Mouse (Mus musculus): Measurements from ENCODE around the gene Il12rb2. TPM values are rescaled to one million over a fixed set of nuclear protein-coding genes. Genes with fewer than 3 reads are reported as not detected.

Il12rb2 gene
- polyA plus RNA-seq (2012; fragmentation: generic; extraction: Trizol): not detected
- long read RNA-seq, experiment 1: 0 reads
- long read RNA-seq, experiment 2, partial matches to known transcripts: 0 of 1 reads
- long read RNA-seq, experiment 2, other reads (novel, unspliced or antisense): 1 of 1 reads

- no peaks in the 10 kb centered on the region for H3K79me2 ChIP-seq (ENCODE audit: control insufficient read depth, insufficient read depth)
- H3K36me3 ChIP-seq (ENCODE audit: control insufficient read depth, insufficient read depth): no peaks in the 10 kb centered on the region
- peaks cover 6% of the 10 kb centered on the region for H3K27me3 ChIP-seq (ENCODE audit: control insufficient read depth, insufficient read depth, insufficient read length)
- no peak within 1 kb of the TSS for H3K4me3 ChIP-seq (ENCODE audit: insufficient read depth, poor library complexity, severe bottlenecking)
- H3ac ChIP-seq (ENCODE audit: control insufficient read depth, insufficient read length, low read depth): no peak within 1 kb of the TSS
- TF ChIP-seq CEBPB (IDR thresholded peaks at IDR 0.05; ENCODE audit: low read depth) (no peak), MYOD1 (IDR thresholded peaks at IDR 0.05; ENCODE audit: control insufficient read depth, insufficient read length, low read depth) (no peak), MAX (IDR thresholded peaks at IDR 0.05) (no peak), USF1 (IDR thresholded peaks at IDR 0.05; ENCODE audit: low read depth) (no peak), CTCF (IDR thresholded peaks at IDR 0.05; ENCODE audit: control insufficient read depth, insufficient read depth, insufficient read length) (no peak), MYOG (IDR thresholded peaks at IDR 0.05; ENCODE audit: control insufficient read depth, extremely low read depth, insufficient read length) (no peak), FOSL1 (IDR thresholded peaks at IDR 0.05; ENCODE audit: insufficient read depth, low read length, poor library complexity, severe bottlenecking) (no peak)
- H3K79me3 ChIP-seq (ENCODE audit: low read depth): no peaks in the 10 kb centered on the region
Measured at GRCm38 (mm10) chr6:67375982-67376391, at the start of gene Il12rb2. Gene Il12rb2 (minus strand): TSS chr6:67376188.

- TF ChIP-seq MYOG (IDR thresholded peaks at IDR 0.05; ENCODE audit: control insufficient read depth, extremely low read depth, insufficient read length): no peak
- TF ChIP-seq MYOD1 (IDR thresholded peaks at IDR 0.05; ENCODE audit: control insufficient read depth, insufficient read length, low read depth): no peak
- no peak for TF ChIP-seq USF1 (IDR thresholded peaks at IDR 0.05; ENCODE audit: low read depth)
- no peak for TF ChIP-seq MAX (IDR thresholded peaks at IDR 0.05)
- TF ChIP-seq FOSL1 (IDR thresholded peaks at IDR 0.05; ENCODE audit: insufficient read depth, low read length, poor library complexity, severe bottlenecking): no peak
- TF ChIP-seq CEBPB (IDR thresholded peaks at IDR 0.05; ENCODE audit: low read depth): no peak
- TF ChIP-seq CTCF (IDR thresholded peaks at IDR 0.05; ENCODE audit: control insufficient read depth, insufficient read depth, insufficient read length): no peak
- Histone ChIP-seq H3K27me3 (ENCODE audit: control insufficient read depth, insufficient read depth, insufficient read length) (no peaks in the 10 kb centered on the region), H3ac (ENCODE audit: control insufficient read depth, insufficient read length, low read depth) (no peak overlapping the region), H3K36me3 (ENCODE audit: control insufficient read depth, insufficient read depth) (no peaks in the 10 kb centered on the region), H3K79me2 (ENCODE audit: control insufficient read depth, insufficient read depth) (no peaks in the 10 kb centered on the region), H3K79me3 (ENCODE audit: low read depth) (no peaks in the 10 kb centered on the region), H3K4me3 (ENCODE audit: insufficient read depth, poor library complexity, severe bottlenecking) (no peak overlapping the region)
Measured at GRCm38 (mm10) chr6:67421761-67422160, 45.8 kb upstream of the Il12rb2 start.

GRCm38 (mm10) chr6:67416557-67416956 is 40.6 kb upstream of the Il12rb2 start:
- H3K4me3 ChIP-seq (ENCODE audit: insufficient read depth, poor library complexity, severe bottlenecking): no peak overlapping the region
- TF ChIP-seq MAX (IDR thresholded peaks at IDR 0.05) (no peak), CEBPB (IDR thresholded peaks at IDR 0.05; ENCODE audit: low read depth) (no peak), CTCF (IDR thresholded peaks at IDR 0.05; ENCODE audit: control insufficient read depth, insufficient read depth, insufficient read length) (no peak), MYOG (IDR thresholded peaks at IDR 0.05; ENCODE audit: control insufficient read depth, extremely low read depth, insufficient read length) (no peak), FOSL1 (IDR thresholded peaks at IDR 0.05; ENCODE audit: insufficient read depth, low read length, poor library complexity, severe bottlenecking) (no peak), MYOD1 (IDR thresholded peaks at IDR 0.05; ENCODE audit: control insufficient read depth, insufficient read length, low read depth) (no peak), USF1 (IDR thresholded peaks at IDR 0.05; ENCODE audit: low read depth) (no peak)
- no peaks in the 10 kb centered on the region for H3K79me3 ChIP-seq (ENCODE audit: low read depth)
- H3K27me3 ChIP-seq (ENCODE audit: control insufficient read depth, insufficient read depth, insufficient read length): no peaks in the 10 kb centered on the region
- no peak overlapping the region for H3ac ChIP-seq (ENCODE audit: control insufficient read depth, insufficient read length, low read depth)
- H3K36me3 ChIP-seq (ENCODE audit: control insufficient read depth, insufficient read depth): no peaks in the 10 kb centered on the region
- H3K79me2 ChIP-seq (ENCODE audit: control insufficient read depth, insufficient read depth): no peaks in the 10 kb centered on the region

GRCm38 (mm10) chr6:67415276-67415675 is 39.3 kb upstream of the Il12rb2 start:
- no peaks in the 10 kb centered on the region for H3K79me3 ChIP-seq (ENCODE audit: low read depth)

GRCm38 (mm10) chr6:67413378-67413777 is 37.4 kb upstream of the Il12rb2 start:
- H3K36me3 ChIP-seq (ENCODE audit: control insufficient read depth, insufficient read depth): no peaks in the 10 kb centered on the region
- no peaks in the 10 kb centered on the region for H3K79me2 ChIP-seq (ENCODE audit: control insufficient read depth, insufficient read depth)
- H3K27me3 ChIP-seq (ENCODE audit: control insufficient read depth, insufficient read depth, insufficient read length): no peaks in the 10 kb centered on the region
- H3ac ChIP-seq (ENCODE audit: control insufficient read depth, insufficient read length, low read depth): no peak overlapping the region
- TF ChIP-seq USF1 (IDR thresholded peaks at IDR 0.05; ENCODE audit: low read depth) (no peak), MYOD1 (IDR thresholded peaks at IDR 0.05; ENCODE audit: control insufficient read depth, insufficient read length, low read depth) (no peak), CEBPB (IDR thresholded peaks at IDR 0.05; ENCODE audit: low read depth) (no peak), CTCF (IDR thresholded peaks at IDR 0.05; ENCODE audit: control insufficient read depth, insufficient read depth, insufficient read length) (no peak), MAX (IDR thresholded peaks at IDR 0.05) (no peak)
- no peaks in the 10 kb centered on the region for H3K79me3 ChIP-seq (ENCODE audit: low read depth)
- H3K4me3 ChIP-seq (ENCODE audit: insufficient read depth, poor library complexity, severe bottlenecking): no peak overlapping the region

More at GRCm38 (mm10) chr6:67415276-67415675, 39.3 kb upstream of the Il12rb2 start:
- no peaks in the 10 kb centered on the region for H3K27me3 ChIP-seq (ENCODE audit: control insufficient read depth, insufficient read depth, insufficient read length)
- TF ChIP-seq FOSL1 (IDR thresholded peaks at IDR 0.05; ENCODE audit: insufficient read depth, low read length, poor library complexity, severe bottlenecking): no peak
- no peak for TF ChIP-seq MAX (IDR thresholded peaks at IDR 0.05)
- no peak for TF ChIP-seq CTCF (IDR thresholded peaks at IDR 0.05; ENCODE audit: control insufficient read depth, insufficient read depth, insufficient read length)
- TF ChIP-seq MYOD1 (IDR thresholded peaks at IDR 0.05; ENCODE audit: control insufficient read depth, insufficient read length, low read depth): no peak
- TF ChIP-seq USF1 (IDR thresholded peaks at IDR 0.05; ENCODE audit: low read depth): no peak
- TF ChIP-seq CEBPB (IDR thresholded peaks at IDR 0.05; ENCODE audit: low read depth): no peak
- no peak for TF ChIP-seq MYOG (IDR thresholded peaks at IDR 0.05; ENCODE audit: control insufficient read depth, extremely low read depth, insufficient read length)
- no peaks in the 10 kb centered on the region for H3K36me3 ChIP-seq (ENCODE audit: control insufficient read depth, insufficient read depth)
- no peak overlapping the region for H3K4me3 ChIP-seq (ENCODE audit: insufficient read depth, poor library complexity, severe bottlenecking)
- H3ac ChIP-seq (ENCODE audit: control insufficient read depth, insufficient read length, low read depth): no peak overlapping the region
- no peaks in the 10 kb centered on the region for H3K79me2 ChIP-seq (ENCODE audit: control insufficient read depth, insufficient read depth)

GRCm38 (mm10) chr6:67405281-67405682 is 29.3 kb upstream of the Il12rb2 start:
- no peak overlapping the region for H3K4me3 ChIP-seq (ENCODE audit: insufficient read depth, poor library complexity, severe bottlenecking)
- H3K27me3 ChIP-seq (ENCODE audit: control insufficient read depth, insufficient read depth, insufficient read length): no peaks in the 10 kb centered on the region
- no peaks in the 10 kb centered on the region for H3K79me3 ChIP-seq (ENCODE audit: low read depth)
- H3K79me2 ChIP-seq (ENCODE audit: control insufficient read depth, insufficient read depth): no peaks in the 10 kb centered on the region
- TF ChIP-seq USF1 (IDR thresholded peaks at IDR 0.05; ENCODE audit: low read depth) (no peak), MYOD1 (IDR thresholded peaks at IDR 0.05; ENCODE audit: control insufficient read depth, insufficient read length, low read depth) (no peak), CEBPB (IDR thresholded peaks at IDR 0.05; ENCODE audit: low read depth) (no peak), MAX (IDR thresholded peaks at IDR 0.05) (no peak), CTCF (IDR thresholded peaks at IDR 0.05; ENCODE audit: control insufficient read depth, insufficient read depth, insufficient read length) (no peak), MYOG (IDR thresholded peaks at IDR 0.05; ENCODE audit: control insufficient read depth, extremely low read depth, insufficient read length) (no peak), FOSL1 (IDR thresholded peaks at IDR 0.05; ENCODE audit: insufficient read depth, low read length, poor library complexity, severe bottlenecking) (no peak)
- H3K36me3 ChIP-seq (ENCODE audit: control insufficient read depth, insufficient read depth): no peaks in the 10 kb centered on the region
- H3ac ChIP-seq (ENCODE audit: control insufficient read depth, insufficient read length, low read depth): no peak overlapping the region
